Comparison of ENCODE assay signal across 25 mouse cellular contexts in the genomic region with DNA sequence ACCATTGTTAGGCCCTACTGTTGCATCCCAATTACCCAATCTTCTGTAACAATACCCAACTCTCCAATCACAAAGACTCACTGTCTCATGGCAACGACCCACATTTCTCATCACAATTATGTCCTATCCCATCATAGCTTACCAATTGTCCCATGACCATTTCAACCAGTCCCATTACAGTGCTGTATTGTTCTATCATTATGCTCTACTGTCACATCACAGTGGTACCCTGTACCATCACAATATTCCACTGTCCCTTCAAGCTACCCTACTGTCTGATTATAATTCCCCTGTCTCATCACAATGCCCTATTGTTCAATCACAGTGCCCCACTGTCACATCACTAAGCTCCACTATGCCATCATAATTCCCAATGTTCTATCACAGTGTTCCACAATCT.
"Had no signal": no experiment of that assay in that cellular context is flagged by ENCODE, and none has a peak within 500 bp of the region (broad histone marks: within the 10 kb centered on the region; RNA-seq: fewer than 3 reads in every experiment).

No protein-coding gene starts in this region.

- H3K27me3 ChIP-seq: embryonic facial prominence, embryonic 12.5 days; embryonic facial prominence, embryonic 13.5 days; embryonic facial prominence, embryonic 15.5 days; forebrain, embryonic 12.5 days; forebrain, embryonic 13.5 days; forebrain, embryonic 15.5 days had no signal

- H3K4me2 ChIP-seq: embryonic facial prominence, embryonic 12.5 days; embryonic facial prominence, embryonic 13.5 days; embryonic facial prominence, embryonic 15.5 days; forebrain, embryonic 12.5 days; forebrain, embryonic 13.5 days; forebrain, embryonic 15.5 days had no signal

- H3K27ac ChIP-seq: embryonic facial prominence, embryonic 10.5 days; embryonic facial prominence, embryonic 12.5 days; embryonic facial prominence, embryonic 13.5 days; embryonic facial prominence, embryonic 15.5 days; forebrain, embryonic 10.5 days; forebrain, embryonic 12.5 days; forebrain, embryonic 13.5 days; forebrain, embryonic 15.5 days; gastrocnemius, adult 2 months had no signal

- H3K9me3 ChIP-seq: embryonic facial prominence, embryonic 12.5 days; embryonic facial prominence, embryonic 13.5 days; embryonic facial prominence, embryonic 15.5 days; forebrain, embryonic 15.5 days had no signal

- ATAC-seq: forebrain, embryonic 13.5 days; forebrain, embryonic 14.5 days; forebrain, embryonic 15.5 days; forebrain, embryonic 16.5 days; forebrain, postnatal 0 days had no signal

- H3K4me1 ChIP-seq: embryonic facial prominence, embryonic 10.5 days; embryonic facial prominence, embryonic 12.5 days; embryonic facial prominence, embryonic 13.5 days; embryonic facial prominence, embryonic 15.5 days; forebrain, embryonic 10.5 days; forebrain, embryonic 12.5 days; forebrain, embryonic 13.5 days; forebrain, embryonic 15.5 days had no signal

- H3K9ac ChIP-seq: embryonic facial prominence, embryonic 12.5 days; embryonic facial prominence, embryonic 13.5 days; embryonic facial prominence, embryonic 15.5 days; forebrain, embryonic 12.5 days; forebrain, embryonic 13.5 days; forebrain, embryonic 15.5 days; forebrain, postnatal 0 days had no signal

- DNase-seq: cerebellum, adult 8-10 months; cerebellum, adult 9-10 months; cerebellum, adult 9-11 months; cerebellum, postnatal 25 days; cerebellum, postnatal 36 days; embryo, embryonic 11 days; forebrain, postnatal 0 days; gastrocnemius, adult 2 months; gastrocnemius, postnatal 10 days; gastrocnemius, postnatal 14 days; gastrocnemius, postnatal 25 days; gastrocnemius, postnatal 36 days; heart, adult 11 months; heart, adult 18-20 months had no signal

- H3K4me3 ChIP-seq: embryonic facial prominence, embryonic 10.5 days; embryonic facial prominence, embryonic 12.5 days; embryonic facial prominence, embryonic 13.5 days; embryonic facial prominence, embryonic 15.5 days; erythroblast, embryonic 14.5 days; forebrain, embryonic 10.5 days; forebrain, embryonic 12.5 days; forebrain, embryonic 13.5 days; forebrain, embryonic 15.5 days; gastrocnemius, adult 2 months had no signal

- H3K36me3 ChIP-seq: embryonic facial prominence, embryonic 10.5 days; embryonic facial prominence, embryonic 12.5 days; embryonic facial prominence, embryonic 13.5 days; embryonic facial prominence, embryonic 15.5 days; forebrain, embryonic 10.5 days; forebrain, embryonic 12.5 days; forebrain, embryonic 15.5 days had no signal
